Mouse (Mus musculus) heart, postnatal 14 days (tissue): ENCODE measurements around the gene Adad1. TPM values are rescaled to one million over a fixed set of nuclear protein-coding genes. Genes with fewer than 3 reads are reported as not detected.

Source experiments
- DNase-seq, 2 experiments: peaks; one replicate each; pipeline ENCODE4 v3.0.0; 2021 to 2022
- intact Hi-C: fragments of 180-260 bp; cut with DNase I; formaldehyde crosslinking; loops from one replicate; pipeline ENCODE4 v1.15.1; 2025
- total RNA-seq, 2 experiments: library from RNA; stranded (reverse); gene quantifications; 2 replicates each; pipeline ENCODE4 v1.2.3; 2021

Adad1 gene
- total RNA-seq, 2 experiments from 2014 or later: not detected

GRCm38 (mm10) chr3:37161096-37161495, 97.8 kb downstream of the Adad1 start:
- intact Hi-C loops: no loop called here
- no peak for DNase-seq

GRCm38 (mm10) chr3:37169283-37169682, 106.0 kb downstream of the Adad1 start:
- intact Hi-C loops: no loop called here
- DNase-seq: no peak

Other genes starting within 250 kb of the Adad1 start
- gene 4932438A13Rik, start 200.4 kb upstream of the Adad1 start, total RNA-seq: 10 to 100 TPM; 42.1 to 44.2 TPM
- not detected for gene Il2, start 62.4 kb downstream of the Adad1 start, total RNA-seq
- not detected for gene Il21, start 169.1 kb downstream of the Adad1 start, total RNA-seq
- 1 to 10 TPM; 1.2 to 1.5 TPM for gene Bbs12, start 249.0 kb downstream of the Adad1 start, total RNA-seq
- gene Cetn4, start 249.2 kb downstream of the Adad1 start, total RNA-seq: under 1 TPM; 0.76 to 0.79 TPM